Mouse (Mus musculus) CH12.LX (cell line): ENCODE measurements at regions not wholly inside any gene's neighbourhood (a gene's known extent, or its start where the extent isn't known, plus 50 kb on each side); places are given as distances from the start of the nearest gene placed in this dataset.

Experiments
- DNase-seq: peaks from one replicate; pipeline ENCODE4 v3.0.0-alpha.2; 2013; ENCODE audit errors: extremely low read depth
- H3K27ac ChIP-seq: 2 replicates; pipeline ENCODE4 v1.5.1; 2012; ENCODE audit warnings: low read depth, mild to moderate bottlenecking, control low read depth, moderate library complexity; ENCODE audit not compliant: insufficient read depth
- H3K27me3 ChIP-seq: replicated peaks from 2 replicates; pipeline ENCODE3; 2012; ENCODE audit warnings: inconsistent platforms
- H3K36me3 ChIP-seq, 2 experiments: replicated peaks in 1 of 2; 2 replicates each; pipeline versions ENCODE3 to v1.6.1; 2012; ENCODE audit warnings: inconsistent platforms in 1 of 2, low read length in 1 of 2, mild to moderate bottlenecking in 1 of 2, mixed read lengths in 1 of 2, moderate library complexity in 1 of 2; ENCODE audit not compliant: control insufficient read depth in 1 of 2, insufficient read depth in 1 of 2
- H3K4me1 ChIP-seq, 2 experiments: 2 replicates each; pipeline ENCODE4 v1.6.1; 2012; ENCODE audit warnings: inconsistent platforms in 1 of 2, moderate library complexity in 1 of 2; ENCODE audit not compliant: insufficient read depth in 2 of 2, control insufficient read depth in 1 of 2
- H3K4me2 ChIP-seq: 2 replicates; pipeline ENCODE4 v1.6.1; 2012; ENCODE audit warnings: low read depth, mild to moderate bottlenecking, control low read depth; ENCODE audit not compliant: poor library complexity, insufficient read depth, severe bottlenecking
- H3K4me3 ChIP-seq, 3 experiments: fragments of 150-350 bp in 1 of 3; sonication (generic) in 1 of 3; replicated peaks in 1 of 3; 2 replicates each; pipeline versions ENCODE3 to v1.5.1; 2011 to 2012; ENCODE audit warnings: low read depth in 2 of 3, low read length in 2 of 3, mild to moderate bottlenecking in 2 of 3, moderate library complexity in 2 of 3, control low read depth in 1 of 3, improper control_type of control experiment in 1 of 3, inconsistent platforms in 1 of 3, mixed read lengths in 1 of 3; ENCODE audit not compliant: poor library complexity in 1 of 3
- H3K79me2 ChIP-seq: replicated peaks from 2 replicates; pipeline ENCODE4 v1.6.1; 2012; ENCODE audit warnings: mild to moderate bottlenecking, moderate library complexity; ENCODE audit not compliant: control insufficient read depth, poor library complexity, insufficient read depth, severe bottlenecking; ENCODE audit errors: extremely low read depth
- H3K9ac ChIP-seq: 2 replicates; pipeline ENCODE4 v1.6.1; 2012; ENCODE audit warnings: low read depth, mild to moderate bottlenecking, control low read depth, moderate library complexity; ENCODE audit not compliant: insufficient read depth
- H3K9me3 ChIP-seq: replicated peaks from 2 replicates; pipeline ENCODE3; 2012; ENCODE audit warnings: low read length, inconsistent platforms, mixed read lengths
- BHLHE40 ChIP-seq: IDR thresholded peaks from 2 replicates; pipeline ENCODE4 v1.6.1; 2011; ENCODE audit warnings: mild to moderate bottlenecking, low read depth, low read length, improper control_type of control experiment
- E2F4 ChIP-seq: IDR thresholded peaks from 2 replicates; pipeline ENCODE4 v1.6.1; 2011; ENCODE audit warnings: low read depth, low read length, improper control_type of control experiment; ENCODE audit not compliant: insufficient replicate concordance
- ELF1 ChIP-seq: IDR thresholded peaks from 2 replicates; pipeline ENCODE4 v1.6.1; 2014; ENCODE audit warnings: low read depth, mild to moderate bottlenecking, inconsistent platforms, low read length, improper control_type of control experiment
- EP300 ChIP-seq: IDR thresholded peaks from 2 replicates; pipeline ENCODE4 v1.6.1; 2011; ENCODE audit warnings: low read length, improper control_type of control experiment
- ETS1 ChIP-seq: conservative IDR thresholded peaks from 2 replicates; pipeline ENCODE4 v1.6.1; 2012; ENCODE audit warnings: low read depth, mild to moderate bottlenecking, inconsistent platforms, low read length, improper control_type of control experiment, moderate library complexity
- GABPA ChIP-seq: IDR thresholded peaks from 2 replicates; pipeline ENCODE4 v1.6.1; 2012; ENCODE audit warnings: low read depth, low read length, improper control_type of control experiment, inconsistent platforms; ENCODE audit not compliant: insufficient replicate concordance
- IRF4 ChIP-seq: IDR thresholded peaks from 2 replicates; pipeline ENCODE4 v1.6.1; 2014; ENCODE audit warnings: low read depth, mild to moderate bottlenecking, inconsistent platforms, low read length, improper control_type of control experiment
- JUN ChIP-seq: IDR thresholded peaks from 2 replicates; pipeline ENCODE4 v1.6.1; 2011; ENCODE audit warnings: low read depth, mild to moderate bottlenecking, low read length, improper control_type of control experiment, moderate library complexity; ENCODE audit not compliant: insufficient read depth
- JUND ChIP-seq: conservative IDR thresholded peaks from 2 replicates; pipeline ENCODE4 v1.6.1; 2011; ENCODE audit warnings: low read depth, low read length, improper control_type of control experiment
- KAT2A ChIP-seq: IDR thresholded peaks from 2 replicates; pipeline ENCODE4 v1.6.1; 2012; ENCODE audit warnings: low read length, improper control_type of control experiment, inconsistent platforms; ENCODE audit not compliant: insufficient replicate concordance
- MAFK ChIP-seq: IDR thresholded peaks from 2 replicates; pipeline ENCODE4 v1.6.1; 2011; ENCODE audit warnings: low read length, improper control_type of control experiment; ENCODE audit not compliant: insufficient replicate concordance
- MAZ ChIP-seq: IDR thresholded peaks from 2 replicates; pipeline ENCODE4 v1.6.1; 2012; ENCODE audit warnings: low read depth, mild to moderate bottlenecking, inconsistent platforms, low read length, improper control_type of control experiment, moderate library complexity
- MEF2A ChIP-seq: IDR thresholded peaks from 2 replicates; pipeline ENCODE4 v1.6.1; 2014; ENCODE audit warnings: low read depth, mild to moderate bottlenecking, inconsistent platforms, low read length, improper control_type of control experiment, borderline replicate concordance
- MYC ChIP-seq: IDR thresholded peaks from 2 replicates; pipeline ENCODE4 v1.6.1; 2011; ENCODE audit warnings: low read depth, mild to moderate bottlenecking, improper control_type of control experiment, low read length
- SMC3 ChIP-seq: IDR thresholded peaks from 2 replicates; pipeline ENCODE4 v1.6.1; 2011; ENCODE audit warnings: low read depth, low read length, improper control_type of control experiment
- TBP ChIP-seq: conservative IDR thresholded peaks from 2 replicates; pipeline ENCODE4 v1.6.1; 2011; ENCODE audit warnings: low read depth, low read length, improper control_type of control experiment
- UBTF ChIP-seq: IDR thresholded peaks from 2 replicates; pipeline ENCODE4 v1.6.1; 2012; ENCODE audit warnings: low read depth, mild to moderate bottlenecking, inconsistent platforms, low read length, improper control_type of control experiment, moderate library complexity
- USF1 ChIP-seq: IDR thresholded peaks from 2 replicates; pipeline ENCODE4 v1.6.1; 2014; ENCODE audit warnings: low read depth, mild to moderate bottlenecking, inconsistent platforms, low read length, improper control_type of control experiment
- USF2 ChIP-seq: conservative IDR thresholded peaks from 2 replicates; pipeline ENCODE4 v1.6.1; 2011; ENCODE audit warnings: low read depth, low read length, improper control_type of control experiment
- ZKSCAN1 ChIP-seq: IDR thresholded peaks from 2 replicates; pipeline ENCODE4 v1.6.1; 2012; ENCODE audit warnings: low read depth, inconsistent platforms, low read length, improper control_type of control experiment, borderline replicate concordance
- dilution Hi-C: fragments of 300-500 bp; cut with MboI; formaldehyde crosslinking; loops from 2 replicates; pipeline ENCODE4 v1.14.3; 2020; ENCODE audit warnings: low sequenced_read_pairs; ENCODE audit not compliant: extremely low pct_unique_long_range_greater_than_20kb, extremely low pct_ligation_motif_present
- in situ Hi-C: fragments of 300-500 bp; cut with MboI; formaldehyde crosslinking; loops from 3 replicates; pipeline ENCODE4 v1.14.3; 2019; ENCODE audit warnings: low sequenced_read_pairs, low pct_ligation_motif_present, low pct_unique_long_range_greater_than_20kb, mixed read lengths

GRCm38 (mm10) chr9:52241577-52241976 is 73.2 kb upstream of the Zc3h12c start:
- no peak overlapping the region for H3K4me3 ChIP-seq
- H3K36me3 ChIP-seq = no peaks in the 10 kb centered on the region
- H3K9me3 ChIP-seq = no peaks in the 10 kb centered on the region
- no peak overlapping the region for H3K9ac ChIP-seq
- no peak for TF ChIP-seq EP300
- TF ChIP-seq USF1 = no peak
- TF ChIP-seq BHLHE40 = no peak
- peaks cover 2 to 33% of the 10 kb centered on the region in 2 experiments; a peak in 3 of 4 replicates for H3K4me1 ChIP-seq
- no peak overlapping the region for H3K4me2 ChIP-seq
- DNase-seq = no peak
- H3K79me2 ChIP-seq = no peaks in the 10 kb centered on the region
- no peaks in the 10 kb centered on the region for H3K27me3 ChIP-seq
- dilution Hi-C loops = no loop called here
- in situ Hi-C loops = no loop called here
- no peak overlapping the region for H3K27ac ChIP-seq

- no peak overlapping the region for H3K4me2 ChIP-seq
- in situ Hi-C loops (no loop called here), dilution Hi-C loops (no loop called here)
- no peaks in the 10 kb centered on the region for H3K79me2 ChIP-seq
- TF ChIP-seq IRF4 (no peak), UBTF (no peak), USF1 (no peak), SMC3 (no peak), MYC (no peak), MAFK (no peak), E2F4 (no peak), ETS1 (no peak), JUN (no peak), JUND (no peak), TBP (no peak), MEF2A (no peak), GABPA (no peak), USF2 (no peak), MAZ (no peak), ZKSCAN1 (no peak), KAT2A (no peak), ELF1 (no peak)
- H3K27ac ChIP-seq = no peak overlapping the region
- no peak for DNase-seq
- no peaks in the 10 kb centered on the region for H3K27me3 ChIP-seq
- no peaks in the 10 kb centered on the region for H3K36me3 ChIP-seq
- no peak overlapping the region for H3K9ac ChIP-seq
- peaks cover 7 to 41% of the 10 kb centered on the region in 2 experiments; a peak in 3 of 4 replicates for H3K4me1 ChIP-seq
- no peaks in the 10 kb centered on the region for H3K9me3 ChIP-seq
- no peak overlapping the region for H3K4me3 ChIP-seq
Measured at GRCm38 (mm10) chr9:52240585-52241320, 72.4 kb upstream of the Zc3h12c start.
